Mouse (Mus musculus): Measurements from ENCODE around the gene Insig2. TPM values are rescaled to one million over a fixed set of nuclear protein-coding genes. Genes with fewer than 3 reads are reported as not detected.

The Insig2 gene
- polyA plus RNA-seq, 1 experiment, result 59.4 TPM

DNA sequence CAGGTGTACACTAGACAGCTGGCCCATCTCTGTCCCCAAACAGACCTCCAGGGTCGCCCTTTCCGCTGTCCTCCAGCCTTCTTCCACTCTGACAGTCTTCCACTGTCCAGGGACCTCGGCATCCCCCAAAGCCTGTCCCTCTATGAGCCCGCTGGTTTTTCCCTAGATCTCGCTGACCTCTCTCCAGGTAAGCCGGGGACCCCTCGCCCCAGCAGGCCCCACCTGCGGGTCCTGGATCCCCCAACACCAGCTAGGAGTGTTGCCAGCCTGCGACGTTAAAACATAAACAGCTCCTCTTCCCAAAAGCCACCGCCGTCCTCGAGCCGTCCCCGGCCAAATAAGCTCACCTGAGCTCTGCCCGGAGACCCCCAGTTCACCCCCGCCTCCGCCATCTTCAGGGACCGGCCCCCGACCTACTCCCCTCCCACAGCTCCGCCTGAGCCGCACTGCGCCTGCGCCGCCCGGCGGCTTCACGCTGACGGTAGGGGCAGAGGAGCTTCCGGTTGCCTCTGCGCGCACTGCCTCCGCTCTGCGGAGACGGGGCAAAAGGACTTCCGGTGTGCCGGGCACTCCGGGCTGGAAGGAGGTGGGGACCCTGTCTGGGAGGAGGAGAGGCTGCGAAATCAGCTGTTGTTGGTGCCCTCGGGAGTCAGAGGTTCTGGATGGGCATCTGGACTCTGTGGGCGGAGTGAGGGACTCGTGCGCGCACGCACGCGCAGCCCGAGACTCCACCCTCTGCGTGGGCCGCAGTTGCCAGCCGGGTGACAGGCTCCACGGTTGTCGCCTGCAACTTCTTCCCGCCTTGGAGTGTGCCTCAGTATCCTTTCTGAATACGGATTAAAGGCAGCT lies 4.8 kb downstream of the Insig2 start:
- WGBS, result under 1% methylated on average over 55 of the region's 55 CpGs
- peak; percentile 60 for DNase-seq (ENCODE audit: low read depth, low spot score)

DNA sequence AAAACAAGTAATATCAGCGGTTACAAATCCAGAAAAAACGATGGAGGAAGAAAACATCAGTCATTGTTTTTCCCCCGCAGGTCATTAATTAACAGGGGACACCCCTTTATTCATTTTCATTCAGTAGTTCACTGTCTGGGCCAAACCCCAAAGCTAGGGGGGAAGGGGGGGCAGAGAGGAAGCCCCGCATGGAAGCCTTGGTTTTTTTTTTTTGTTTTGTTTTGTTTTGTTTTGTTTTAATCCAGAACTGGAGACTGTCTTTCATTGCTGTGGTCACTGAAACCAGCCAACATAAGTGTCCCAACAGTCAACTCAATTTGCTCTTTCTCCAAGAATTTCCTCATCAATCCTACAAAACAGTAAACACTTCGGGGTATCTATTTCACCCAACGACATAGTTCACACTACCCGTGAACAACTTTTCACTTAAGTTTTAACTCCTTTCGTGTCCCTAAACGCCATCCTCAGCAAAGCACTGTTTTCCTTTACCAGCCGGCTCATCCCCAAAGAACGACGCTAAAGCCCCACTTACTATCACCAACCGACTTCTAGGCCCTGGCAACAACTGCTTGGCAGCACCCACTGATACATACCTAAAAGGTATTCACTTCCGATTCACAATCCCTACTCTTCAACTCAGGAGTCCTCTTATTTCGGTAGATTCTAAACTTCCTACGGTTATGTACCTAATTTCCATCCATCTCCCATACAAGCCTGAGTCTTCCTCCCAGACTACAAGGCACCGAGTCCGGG lies 5.6 kb downstream of the Insig2 start:
- DNase-seq (ENCODE audit: low read depth, low spot score), result no peak
- WGBS, result 15% methylated on average over 18 of the region's 18 CpGs

GRCm38 (mm10) chr1:121323501-121323900 lies 8.9 kb downstream of the Insig2 start:
- 66% methylated on average over 4 of the region's 4 CpGs for WGBS

GRCm38 (mm10) chr1:121314766-121315428 lies 17.5 kb downstream of the Insig2 start:
- 68% methylated on average over 3 of the region's 3 CpGs for WGBS

More at GRCm38 (mm10) chr1:121323501-121323900, 8.9 kb downstream of the Insig2 start:
- DNase-seq (ENCODE audit: low read depth, low spot score), result no peak

DNA sequence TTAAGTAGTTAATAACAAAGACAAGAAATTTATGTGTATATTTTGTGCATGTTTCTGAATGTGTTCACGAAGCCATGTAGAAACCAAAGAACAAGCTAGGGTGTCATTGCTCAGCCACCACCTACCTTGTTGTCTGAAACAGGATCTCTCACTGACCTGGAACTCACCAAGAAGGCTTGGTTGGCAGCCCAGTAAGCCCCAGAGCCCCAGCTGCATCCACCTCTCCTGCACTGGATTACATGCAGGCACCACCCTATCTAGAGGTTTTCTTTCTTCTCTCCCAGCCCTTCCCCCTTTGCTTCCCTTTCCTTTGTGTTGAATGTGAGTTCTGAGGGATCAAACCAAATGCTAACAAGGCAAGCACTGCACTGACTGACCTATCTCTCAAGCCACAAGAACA lies 19.2 kb downstream of the Insig2 start:
- 88% methylated on average over 1 of the region's 1 CpGs for WGBS
- DNase-seq (ENCODE audit: low read depth, low spot score), result no peak

More at GRCm38 (mm10) chr1:121314766-121315428, 17.5 kb downstream of the Insig2 start:
- no peak for DNase-seq (ENCODE audit: low read depth, low spot score)

GRCm38 (mm10) chr1:121312326-121312725 lies 20.1 kb downstream of the Insig2 start:
- WGBS, result 91% methylated on average over 4 of the region's 4 CpGs
- no peak for DNase-seq (ENCODE audit: low read depth, low spot score)

DNA sequence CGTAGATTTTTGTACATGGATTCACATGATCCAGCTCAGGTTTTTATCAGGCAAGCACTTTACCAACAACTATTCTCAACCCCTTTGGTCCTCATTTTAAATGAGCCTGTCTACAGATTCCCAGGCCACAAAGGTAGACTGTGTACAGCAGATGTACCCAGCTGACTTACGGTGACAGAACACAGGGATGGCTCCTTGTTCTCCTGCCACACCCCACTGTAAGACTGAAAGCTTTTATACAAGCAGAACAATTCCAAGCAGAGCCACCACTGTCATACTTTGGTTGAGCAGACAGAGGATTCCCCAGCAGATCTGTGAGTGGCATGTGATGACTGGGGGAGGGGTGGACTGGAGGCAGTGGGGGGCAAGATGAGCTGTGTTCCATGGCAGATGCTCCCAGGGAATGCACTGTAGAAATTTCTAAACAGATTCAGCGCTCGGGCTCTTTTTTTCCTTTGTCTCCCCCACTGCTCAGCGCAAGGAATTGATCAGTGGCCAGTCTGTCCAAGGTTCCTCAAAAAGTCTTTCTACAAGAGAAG lies 35.6 kb downstream of the Insig2 start:
- 91% methylated on average over 5 of the region's 5 CpGs for WGBS
- DNase-seq (ENCODE audit: low read depth, low spot score), result no peak

- WGBS, result 60% methylated on average over 3 of the region's 3 CpGs
Observed at GRCm38 (mm10) chr1:121293571-121293970, 38.8 kb downstream of the Insig2 start.

DNA sequence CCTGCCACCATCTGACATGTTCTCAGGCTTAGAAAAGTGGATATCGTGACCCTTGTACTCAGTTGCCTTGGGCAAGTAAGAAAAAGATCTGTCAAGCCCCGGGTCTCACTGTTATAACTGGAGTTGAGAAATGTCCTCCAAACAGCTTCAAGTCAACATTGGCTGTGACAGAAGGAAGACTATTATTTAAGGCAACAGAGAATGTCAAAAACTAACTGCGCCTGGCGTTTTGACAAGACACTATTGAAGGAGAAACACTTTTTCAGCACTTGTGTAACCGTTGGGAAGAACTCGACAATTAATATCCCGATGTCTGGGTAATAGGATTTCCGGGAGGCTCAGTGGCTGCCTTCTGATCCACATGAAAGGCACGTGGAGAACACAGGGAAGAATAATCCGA lies 41.5 kb downstream of the Insig2 start:
- WGBS, result 80% methylated on average over 10 of the region's 10 CpGs
- no peak for DNase-seq (ENCODE audit: low read depth, low spot score)

More at GRCm38 (mm10) chr1:121293571-121293970, 38.8 kb downstream of the Insig2 start:
- no peak for DNase-seq (ENCODE audit: low read depth, low spot score)

DNA sequence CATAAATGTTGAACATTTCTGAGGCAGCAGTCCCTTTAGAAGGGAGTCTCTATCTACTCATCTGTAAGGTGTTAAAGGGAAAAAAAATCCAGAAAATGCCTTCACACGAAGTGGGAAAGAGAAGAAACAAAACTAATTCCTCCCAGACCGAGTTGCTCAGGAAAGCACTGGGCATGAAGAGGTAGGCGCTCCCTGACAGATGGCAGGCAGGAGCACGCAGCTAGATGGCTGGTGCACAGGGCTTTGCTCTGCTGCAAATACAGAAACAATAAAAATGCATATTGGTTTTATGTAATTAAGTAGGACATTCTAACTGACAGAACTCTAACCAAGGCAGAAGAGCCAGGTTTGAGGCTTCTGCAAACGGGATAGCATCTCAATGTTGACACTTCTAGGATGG lies 42.0 kb downstream of the Insig2 start:
- WGBS, result 59% methylated on average over 5 of the region's 5 CpGs
- no peak for DNase-seq (ENCODE audit: low read depth, low spot score)

DNA sequence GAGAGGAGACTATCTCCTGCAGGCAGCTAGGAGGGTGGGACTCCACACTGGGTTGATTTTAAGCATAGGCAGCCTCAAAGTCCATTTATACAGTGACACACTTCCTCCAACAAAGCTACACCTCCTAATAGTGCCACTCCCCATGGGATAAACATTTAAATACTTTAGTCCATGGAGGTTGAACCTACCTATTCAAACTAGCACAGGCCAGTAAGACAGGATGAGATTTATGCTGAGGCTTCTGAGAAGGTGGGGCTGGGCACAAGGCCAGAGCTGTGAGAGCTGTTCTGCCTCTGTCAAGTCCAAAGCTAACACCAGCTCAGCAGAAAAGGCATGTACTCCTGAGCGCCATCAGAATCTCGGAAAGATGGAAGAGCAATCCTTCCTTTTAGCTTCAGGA lies 48.2 kb downstream of the Insig2 start:
- DNase-seq (ENCODE audit: low read depth, low spot score), result peak; percentile 80
- 28% methylated on average over 2 of the region's 2 CpGs for WGBS

- no peak for DNase-seq (ENCODE audit: low read depth, low spot score)
- 92% methylated on average over 1 of the region's 1 CpGs for whole genome bisulfite sequencing
Observed at GRCm38 (mm10) chr1:121280501-121280900, 51.9 kb downstream of the Insig2 start.

DNA sequence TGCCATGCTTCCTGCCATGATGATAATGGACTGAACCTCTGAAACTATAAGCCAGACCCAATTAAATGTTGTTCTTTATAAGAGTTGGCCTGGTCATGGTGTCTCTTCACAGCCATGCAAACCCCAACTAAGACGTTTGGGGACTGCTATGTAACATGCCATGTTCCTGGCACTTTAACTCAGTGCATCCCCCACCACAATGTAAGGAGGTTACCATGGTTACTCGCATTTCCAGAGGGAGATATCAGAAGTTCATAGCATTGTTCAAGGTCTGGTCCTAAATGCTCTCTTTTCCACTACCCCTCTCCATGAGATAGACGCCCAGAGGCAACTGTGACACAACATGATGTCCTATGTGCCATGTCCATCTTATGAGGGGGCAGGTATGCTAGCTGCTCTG lies 54.0 kb downstream of the Insig2 start:
- DNase-seq (ENCODE audit: low read depth, low spot score), result no peak
- 81% methylated on average over 3 of the region's 3 CpGs for WGBS

- DNase-seq (ENCODE audit: low read depth, low spot score), result no peak
- 88% methylated on average over 4 of the region's 4 CpGs for WGBS
Observed at GRCm38 (mm10) chr1:121277466-121277865, 54.9 kb downstream of the Insig2 start.

GRCm38 (mm10) chr1:121275961-121276506 lies 56.4 kb downstream of the Insig2 start:
- no peak for DNase-seq (ENCODE audit: low read depth, low spot score)
- WGBS, result 62% methylated on average over 3 of the region's 3 CpGs

- 64% methylated on average over 9 of the region's 9 CpGs for WGBS
- DNase-seq (ENCODE audit: low read depth, low spot score), result no peak
Observed at GRCm38 (mm10) chr1:121260171-121260741, 72.1 kb downstream of the Insig2 start.

All from large intestine, adult 2 months (tissue).